Mouse (Mus musculus): ENCODE results near the gene Lmf1. TPM values are rescaled to one million over a fixed set of nuclear protein-coding genes. Genes with fewer than 3 reads are reported as not detected.

Lmf1 gene
- polyA plus RNA-seq, 1 experiment from 2014 or later: 15.0 TPM

DNA sequence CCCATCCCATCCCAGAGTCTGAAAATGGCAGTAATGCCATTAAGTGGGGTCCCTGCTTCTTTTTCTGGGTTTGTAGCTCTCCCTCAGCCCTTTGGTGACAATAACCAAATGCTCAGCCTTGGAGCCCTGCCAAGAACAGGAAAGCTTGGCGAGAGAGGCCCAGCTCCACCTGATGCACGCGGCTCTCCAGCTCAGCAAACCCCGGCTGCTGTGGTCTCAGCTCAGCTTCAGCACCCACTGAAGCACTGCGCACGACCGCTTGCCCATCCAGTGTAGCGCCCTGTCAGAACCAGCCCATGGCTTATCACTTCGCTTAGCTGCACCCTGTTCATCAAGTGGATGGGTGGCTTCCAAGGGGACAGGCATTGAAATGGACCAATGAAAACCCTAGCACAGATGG, 31.3 kb downstream of the Lmf1 start:
- no peak overlapping the region for H3K4me3 ChIP-seq
- H3K36me3 ChIP-seq: peaks cover 23% of the 10 kb centered on the region
- H3K9me3 ChIP-seq (replicated peaks): no peaks in the 10 kb centered on the region
- no peak overlapping the region for H3K4me2 ChIP-seq
- no peaks in the 10 kb centered on the region for H3K4me1 ChIP-seq
- H3K27ac ChIP-seq: no peak overlapping the region
- no peak for ATAC-seq
- H3K27me3 ChIP-seq (replicated peaks): no peaks in the 10 kb centered on the region
- 71% methylated on average over 9 of the region's 9 CpGs for WGBS (ENCODE audit: insufficient replicate concordance)
- H3K9ac ChIP-seq: no peak overlapping the region

DNA sequence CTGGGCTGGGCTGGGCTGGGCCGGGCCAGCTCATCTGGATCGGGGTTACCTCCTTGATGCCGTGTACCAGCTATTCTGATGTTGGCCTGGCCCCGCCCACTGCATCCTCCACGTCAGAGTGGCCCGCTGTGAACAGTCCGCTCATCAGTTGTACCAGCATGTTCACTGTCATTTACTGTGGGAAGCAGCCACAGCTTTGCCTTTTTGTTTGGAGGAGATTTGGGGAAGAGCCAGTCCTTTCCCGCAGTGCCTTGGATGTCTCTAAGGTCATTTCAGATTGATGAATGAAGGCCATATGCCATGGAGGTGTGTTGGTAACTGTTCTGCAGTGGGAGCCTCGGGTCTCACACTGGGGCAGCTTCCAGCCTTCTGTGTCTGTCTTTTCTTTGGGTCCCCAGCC, 33.7 kb downstream of the Lmf1 start:
- Histone ChIP-seq H3K27ac (no peak overlapping the region), H3K4me1 (no peaks in the 10 kb centered on the region), H3K36me3 (peaks cover 23% of the 10 kb centered on the region), H3K4me3 (no peak overlapping the region), H3K9me3 (replicated peaks) (no peaks in the 10 kb centered on the region), H3K4me2 (no peak overlapping the region), H3K9ac (no peak overlapping the region), H3K27me3 (replicated peaks) (no peaks in the 10 kb centered on the region)
- no peak for ATAC-seq
- WGBS (ENCODE audit: insufficient replicate concordance): 70% methylated on average over 9 of the region's 9 CpGs

DNA sequence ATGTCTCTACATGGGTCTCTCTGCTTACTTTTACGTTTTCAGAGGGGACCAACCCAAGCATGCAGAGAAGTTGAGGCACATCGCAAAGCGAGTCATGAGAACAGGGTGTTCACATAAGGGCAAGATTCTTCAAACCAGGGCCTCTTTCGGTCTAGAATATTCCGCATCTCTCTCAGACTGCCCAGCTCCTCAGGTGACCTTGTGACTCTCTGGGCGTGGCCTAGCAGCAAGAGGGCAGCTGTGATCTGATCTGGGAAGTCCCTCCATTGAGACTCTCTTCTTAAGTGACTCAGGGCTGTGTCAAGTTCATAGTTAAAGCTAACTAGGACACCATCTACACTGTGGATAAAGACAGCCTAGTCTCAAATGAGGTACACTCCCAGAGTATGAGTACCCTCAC, 34.4 kb downstream of the Lmf1 start:
- Histone ChIP-seq H3K4me1 (no peaks in the 10 kb centered on the region), H3K4me2 (no peak overlapping the region), H3K27ac (no peak overlapping the region), H3K27me3 (replicated peaks) (no peaks in the 10 kb centered on the region), H3K9ac (no peak overlapping the region), H3K4me3 (no peak overlapping the region), H3K36me3 (peaks cover 23% of the 10 kb centered on the region), H3K9me3 (replicated peaks) (no peaks in the 10 kb centered on the region)
- ATAC-seq: no peak
- WGBS (ENCODE audit: insufficient replicate concordance): 85% methylated on average over 6 of the region's 6 CpGs

DNA sequence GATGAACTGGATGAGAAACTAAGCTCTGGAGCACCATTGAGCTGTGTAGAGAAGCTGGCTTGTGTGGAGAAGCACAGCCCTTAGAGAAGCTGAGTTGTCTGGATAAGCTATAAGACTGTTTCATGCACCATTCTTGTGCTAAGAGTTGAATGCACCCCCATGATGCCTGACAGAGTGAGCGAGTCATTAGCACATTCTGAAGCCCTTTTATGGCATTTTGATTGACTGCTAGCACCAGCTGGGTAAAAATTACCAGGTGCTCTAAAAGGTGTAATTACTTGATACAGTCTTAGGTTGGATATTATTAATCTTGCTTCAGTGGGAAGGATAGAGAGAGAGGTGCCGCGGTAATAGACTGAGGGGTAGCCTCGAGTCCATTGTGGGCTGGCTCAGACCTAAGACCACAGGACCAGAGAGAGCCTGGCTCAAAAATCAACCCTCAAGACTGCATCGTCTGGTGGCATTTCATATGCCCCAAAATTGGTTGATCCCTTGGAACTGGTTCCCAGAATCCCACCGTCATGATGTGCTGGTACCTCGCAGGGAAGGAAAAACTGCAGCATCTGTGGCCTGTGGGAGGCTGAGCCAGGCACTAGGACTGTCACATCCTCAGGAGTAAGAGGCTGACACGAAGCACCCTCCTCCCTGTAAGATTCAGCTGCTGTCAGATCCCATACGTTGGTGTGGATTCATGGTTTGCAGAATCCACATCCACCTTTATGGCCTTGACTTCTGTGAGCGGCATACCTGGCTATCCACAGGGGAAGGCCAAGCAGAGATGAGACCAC, 36.0 kb downstream of the Lmf1 start:
- Histone ChIP-seq H3K9ac (no peak overlapping the region), H3K27ac (no peak overlapping the region), H3K27me3 (replicated peaks) (no peaks in the 10 kb centered on the region), H3K36me3 (peaks cover 27% of the 10 kb centered on the region), H3K4me2 (no peak overlapping the region), H3K9me3 (replicated peaks) (no peaks in the 10 kb centered on the region), H3K4me1 (no peaks in the 10 kb centered on the region), H3K4me3 (no peak overlapping the region)
- WGBS (ENCODE audit: insufficient replicate concordance): 79% methylated on average over 10 of the region's 10 CpGs
- ATAC-seq: no peak

DNA sequence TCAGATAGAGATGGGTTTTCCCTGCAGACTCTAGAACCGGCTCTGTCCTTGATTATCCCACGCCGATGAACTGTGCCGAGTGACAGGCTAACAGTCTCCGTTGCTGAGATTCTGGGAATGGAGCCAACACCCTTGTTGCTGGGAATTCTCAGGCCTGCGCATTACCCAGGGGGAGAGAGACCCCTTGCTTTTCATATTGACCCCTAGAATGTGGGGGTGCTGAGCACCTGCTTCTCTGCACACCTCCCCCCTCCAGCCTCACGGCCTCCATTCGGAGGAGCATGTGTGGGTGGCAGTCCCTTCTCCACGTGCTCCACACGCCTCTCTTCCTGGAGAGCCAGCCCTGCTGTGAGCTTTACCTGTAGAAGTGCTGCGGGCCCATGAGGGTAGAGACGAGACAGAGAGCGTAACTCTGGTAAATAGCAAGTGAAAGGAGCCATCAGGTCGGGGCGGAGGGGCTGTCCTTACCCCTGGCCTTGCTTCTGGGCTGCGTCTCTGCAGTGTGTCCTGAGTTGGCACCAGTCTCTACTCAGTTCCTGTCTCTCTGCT, 39.7 kb downstream of the Lmf1 start:
- H3K27ac ChIP-seq: no peak overlapping the region
- H3K9me3 ChIP-seq (replicated peaks): no peaks in the 10 kb centered on the region
- no peaks in the 10 kb centered on the region for H3K4me1 ChIP-seq
- H3K9ac ChIP-seq: no peak overlapping the region
- no peak overlapping the region for H3K4me3 ChIP-seq
- no peaks in the 10 kb centered on the region for H3K27me3 ChIP-seq (replicated peaks)
- WGBS (ENCODE audit: insufficient replicate concordance): 75% methylated on average over 16 of the region's 16 CpGs
- no peak overlapping the region for H3K4me2 ChIP-seq
- no peak for ATAC-seq
- H3K36me3 ChIP-seq: peaks cover 19% of the 10 kb centered on the region

DNA sequence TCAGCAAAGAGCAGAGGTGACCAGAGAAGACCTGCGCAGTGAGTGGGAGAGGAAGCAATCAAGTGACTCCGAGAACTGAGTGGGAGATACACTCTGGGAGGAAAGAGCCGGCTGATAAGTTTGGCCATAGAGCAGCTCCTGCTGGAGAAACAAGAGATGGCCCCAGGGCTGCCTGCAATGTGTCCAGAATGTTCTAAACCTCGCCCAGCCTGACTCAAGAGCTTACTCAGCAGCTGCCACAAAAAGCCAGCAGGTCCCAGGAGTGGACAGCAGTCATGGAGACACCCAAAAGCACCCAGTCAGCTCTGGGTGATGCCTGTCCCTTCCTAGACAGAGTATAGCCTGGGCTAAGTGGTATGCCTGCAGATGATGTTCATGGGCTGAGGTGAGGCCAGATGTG, 44.6 kb downstream of the Lmf1 start:
- 68% methylated on average over 4 of the region's 4 CpGs for WGBS (ENCODE audit: insufficient replicate concordance)
- H3K4me2 ChIP-seq: no peak overlapping the region
- H3K9me3 ChIP-seq (replicated peaks): no peaks in the 10 kb centered on the region
- H3K4me3 ChIP-seq: no peak overlapping the region
- ATAC-seq: no peak
- no peaks in the 10 kb centered on the region for H3K27me3 ChIP-seq (replicated peaks)
- no peak overlapping the region for H3K9ac ChIP-seq
- no peak overlapping the region for H3K27ac ChIP-seq
- peaks cover 10% of the 10 kb centered on the region for H3K36me3 ChIP-seq
- no peaks in the 10 kb centered on the region for H3K4me1 ChIP-seq

DNA sequence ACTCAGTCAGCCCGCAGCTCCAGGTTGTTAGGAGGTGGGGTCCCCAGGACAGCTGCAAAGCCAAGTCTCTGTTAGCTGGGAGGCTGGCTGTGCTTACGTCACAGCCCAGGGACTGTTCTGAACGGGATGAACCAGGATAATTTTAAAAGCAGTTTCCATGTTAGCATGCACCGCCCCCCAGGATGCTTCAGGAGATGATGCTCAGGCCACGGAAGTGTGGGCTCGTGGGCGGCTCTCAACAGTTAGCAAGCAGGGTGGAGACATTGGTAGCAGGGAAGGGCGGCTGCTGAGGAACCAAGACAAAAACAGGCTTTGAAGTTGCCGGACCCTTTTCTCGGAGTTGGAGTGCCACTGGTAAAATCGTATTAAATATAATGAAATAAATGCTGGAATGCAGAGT, 45.0 kb downstream of the Lmf1 start:
- Histone ChIP-seq H3K9ac (no peak overlapping the region), H3K36me3 (peaks cover 10% of the 10 kb centered on the region), H3K27me3 (replicated peaks) (no peaks in the 10 kb centered on the region), H3K27ac (no peak overlapping the region), H3K4me2 (no peak overlapping the region), H3K9me3 (replicated peaks) (no peaks in the 10 kb centered on the region), H3K4me3 (no peak overlapping the region), H3K4me1 (no peaks in the 10 kb centered on the region)
- no peak for ATAC-seq
- WGBS (ENCODE audit: insufficient replicate concordance): 78% methylated on average over 11 of the region's 11 CpGs

DNA sequence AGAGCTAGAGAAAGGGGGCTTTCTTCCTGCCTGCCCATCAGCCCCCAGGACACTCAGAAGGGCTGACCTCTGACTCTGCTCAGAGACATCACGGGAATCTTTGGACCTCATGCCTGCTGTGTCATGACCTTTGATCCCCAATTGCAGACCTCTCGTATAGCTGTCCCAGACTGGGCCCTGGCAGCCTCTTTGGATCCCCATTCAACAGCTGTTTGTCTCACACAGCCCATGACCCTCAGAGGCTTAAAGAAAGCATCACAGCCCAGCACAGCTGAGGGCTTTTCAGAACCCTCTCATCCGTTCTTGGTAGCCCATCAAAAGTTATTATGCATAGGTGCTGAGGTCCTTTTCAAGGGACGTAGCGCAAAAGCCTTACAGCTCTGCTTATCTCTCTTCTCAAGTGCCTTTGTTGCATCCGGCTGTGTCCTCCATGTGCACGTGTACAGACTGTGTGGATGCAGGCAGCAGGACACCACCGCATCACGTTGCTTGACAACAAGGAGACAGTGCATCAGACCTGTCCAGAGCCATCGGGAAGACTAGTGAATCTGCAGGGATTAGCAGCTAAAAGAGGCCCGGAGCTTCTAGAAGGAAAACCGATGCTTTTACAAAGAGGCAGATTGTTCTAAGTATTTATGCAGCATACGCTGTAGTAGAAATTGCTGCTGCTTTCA, 45.7 kb downstream of the Lmf1 start:
- H3K36me3 ChIP-seq: peaks cover 9% of the 10 kb centered on the region
- no peaks in the 10 kb centered on the region for H3K9me3 ChIP-seq (replicated peaks)
- H3K9ac ChIP-seq: no peak overlapping the region
- H3K4me1 ChIP-seq: no peaks in the 10 kb centered on the region
- H3K27ac ChIP-seq: no peak overlapping the region
- no peak overlapping the region for H3K4me3 ChIP-seq
- ATAC-seq: no peak
- WGBS (ENCODE audit: insufficient replicate concordance): 71% methylated on average over 13 of the region's 13 CpGs
- no peak overlapping the region for H3K4me2 ChIP-seq
- no peaks in the 10 kb centered on the region for H3K27me3 ChIP-seq (replicated peaks)

DNA sequence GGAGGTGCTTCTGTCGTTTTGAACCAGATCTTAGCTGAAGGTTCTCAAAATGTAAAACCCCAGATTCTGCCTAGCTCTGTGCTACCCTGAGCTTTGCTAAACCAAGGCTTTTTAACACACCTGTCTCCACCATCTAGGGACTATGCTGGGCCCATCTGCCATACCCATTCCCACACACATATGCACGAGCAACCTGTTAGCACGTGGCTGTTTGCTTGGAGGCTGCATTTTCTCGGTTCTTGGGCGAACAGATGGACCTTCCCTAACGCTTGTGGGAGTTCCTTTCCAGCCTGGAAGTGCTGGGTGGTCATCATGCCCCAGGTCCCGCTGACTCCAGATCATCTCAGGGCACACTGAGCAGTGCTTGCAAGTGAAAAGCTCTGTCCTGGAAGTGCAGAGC, 46.4 kb downstream of the Lmf1 start:
- Histone ChIP-seq H3K9ac (no peak overlapping the region), H3K4me1 (no peaks in the 10 kb centered on the region), H3K4me3 (no peak overlapping the region), H3K27me3 (replicated peaks) (no peaks in the 10 kb centered on the region), H3K27ac (no peak overlapping the region), H3K9me3 (replicated peaks) (no peaks in the 10 kb centered on the region), H3K4me2 (no peak overlapping the region), H3K36me3 (peaks cover 2% of the 10 kb centered on the region)
- 65% methylated on average over 7 of the region's 7 CpGs for WGBS (ENCODE audit: insufficient replicate concordance)
- no peak for ATAC-seq

DNA sequence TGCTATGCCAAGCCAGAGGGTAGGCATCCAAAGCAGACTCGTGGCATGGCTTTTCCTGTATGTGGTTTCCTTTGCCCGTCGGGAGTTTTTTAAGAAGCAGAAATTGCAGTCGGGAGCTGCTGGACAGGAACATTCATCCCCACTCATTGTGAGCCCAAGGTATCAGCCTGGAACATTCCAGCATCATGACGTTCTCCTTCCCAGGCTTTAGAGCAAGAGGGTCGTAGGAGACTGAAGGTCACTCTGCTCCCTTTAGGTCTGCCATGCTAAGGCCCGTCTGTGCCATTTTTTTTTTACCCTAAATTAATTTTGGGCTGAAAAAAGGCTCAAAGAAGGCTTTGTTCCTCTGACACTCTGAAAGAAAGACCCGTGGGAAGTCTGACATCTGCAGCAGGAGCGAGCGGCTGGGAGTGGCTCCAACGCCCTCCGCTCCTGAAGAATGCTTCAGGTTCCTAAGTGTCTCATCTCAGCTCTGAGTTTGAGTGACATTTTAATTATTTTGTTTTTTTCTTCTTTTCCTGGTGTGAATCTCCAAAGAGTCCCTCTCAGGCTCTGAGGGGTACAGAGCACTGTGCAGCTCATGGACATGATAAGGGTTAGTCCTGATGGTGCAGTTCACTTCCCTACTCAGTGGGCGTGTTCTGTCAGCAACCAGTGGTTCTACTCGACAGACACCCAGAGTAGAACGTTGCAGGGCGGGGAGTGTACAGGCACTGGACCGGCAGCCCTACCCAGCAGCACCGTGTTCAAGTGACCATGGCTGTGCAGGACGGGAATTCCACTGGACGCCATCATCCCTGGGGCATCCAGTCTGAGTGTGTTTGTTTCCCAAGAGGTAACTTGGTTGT, 47.5 kb downstream of the Lmf1 start:
- Histone ChIP-seq H3K27ac (no peak overlapping the region), H3K36me3 (no peaks in the 10 kb centered on the region), H3K27me3 (replicated peaks) (no peaks in the 10 kb centered on the region), H3K9ac (no peak overlapping the region), H3K4me3 (no peak overlapping the region), H3K4me1 (no peaks in the 10 kb centered on the region), H3K9me3 (replicated peaks) (no peaks in the 10 kb centered on the region), H3K4me2 (no peak overlapping the region)
- 66% methylated on average over 20 of the region's 20 CpGs for WGBS (ENCODE audit: insufficient replicate concordance)
- ATAC-seq: no peak

DNA sequence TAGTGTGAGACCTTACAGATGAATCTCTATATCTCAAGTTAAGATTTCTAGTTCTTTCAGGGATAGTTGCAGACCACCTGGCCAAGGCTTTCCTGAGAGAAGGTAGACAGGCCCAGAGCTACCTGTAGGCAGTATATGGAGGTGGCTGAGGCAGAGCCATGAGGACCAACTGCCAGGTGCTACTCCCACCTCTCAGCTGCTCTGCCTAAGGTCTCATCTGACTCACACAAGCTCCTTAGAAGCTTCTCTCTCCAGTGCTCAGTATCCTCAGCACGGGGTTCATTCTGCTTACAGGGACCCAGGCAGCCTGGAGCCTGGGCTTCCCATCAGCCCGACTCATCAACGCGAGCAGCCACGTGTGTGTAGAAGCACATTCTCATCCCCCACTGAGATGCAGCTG, 51.4 kb downstream of the Lmf1 start:
- Histone ChIP-seq H3K4me3 (no peak overlapping the region), H3K4me1 (no peaks in the 10 kb centered on the region), H3K27me3 (replicated peaks) (no peaks in the 10 kb centered on the region), H3K4me2 (no peak overlapping the region), H3K27ac (no peak overlapping the region), H3K9me3 (replicated peaks) (no peaks in the 10 kb centered on the region), H3K9ac (no peak overlapping the region), H3K36me3 (peaks cover 13% of the 10 kb centered on the region)
- WGBS (ENCODE audit: insufficient replicate concordance): 74% methylated on average over 5 of the region's 5 CpGs
- ATAC-seq: no peak

DNA sequence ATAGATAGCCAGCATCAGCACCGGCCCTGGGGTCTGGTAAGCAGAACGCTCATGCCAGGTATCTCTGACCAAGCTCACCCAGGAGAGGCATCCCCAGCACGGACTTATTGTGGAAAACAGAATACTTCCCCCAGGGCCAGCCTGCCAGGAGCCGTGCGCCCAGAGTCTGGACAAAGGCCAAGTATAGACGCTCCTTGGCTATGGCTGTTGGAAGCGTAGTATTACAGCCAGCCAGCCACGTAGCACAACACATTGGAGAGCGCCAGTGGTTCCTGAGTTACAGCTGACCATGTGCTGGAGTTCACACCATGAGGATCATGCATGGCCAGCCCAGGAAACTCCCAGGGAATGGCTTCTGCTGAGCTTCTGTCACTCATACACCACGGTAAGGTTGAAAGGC, 55.2 kb downstream of the Lmf1 start:
- no peak for ATAC-seq

More for the DNA sequence above, 55.2 kb downstream of the Lmf1 start:
- no peaks in the 10 kb centered on the region for H3K9me3 ChIP-seq (replicated peaks)
- no peak overlapping the region for H3K9ac ChIP-seq
- 82% methylated on average over 10 of the region's 10 CpGs for whole genome bisulfite sequencing (ENCODE audit: insufficient replicate concordance)
- no peak overlapping the region for H3K27ac ChIP-seq
- no peaks in the 10 kb centered on the region for H3K4me1 ChIP-seq
- H3K4me3 ChIP-seq: no peak overlapping the region
- peaks cover 13% of the 10 kb centered on the region for H3K36me3 ChIP-seq
- no peak overlapping the region for H3K4me2 ChIP-seq
- no peaks in the 10 kb centered on the region for H3K27me3 ChIP-seq (replicated peaks)

All from liver, embryonic 12.5 days (tissue).